Mouse (Mus musculus) limb, embryonic 11.5 days (tissue): ENCODE results near the gene Gm9767. TPM values are rescaled to one million over a fixed set of nuclear protein-coding genes. Genes with fewer than 3 reads are reported as not detected.

ENCODE experiments used
- ATAC-seq: fragments of 200-750 bp; cut with Nextera tagmentation; 2 replicates; pipeline ENCODE4 v1.8.0; 2017; ENCODE audit warnings: low read depth; ENCODE audit not compliant: insufficient number of reproducible peaks, low FRiP score, low TSS enrichment
- DNase-seq: peaks from one replicate; pipeline ENCODE4 v3.0.0-alpha.2; 2015; ENCODE audit warnings: low spot score
- H3K27ac ChIP-seq: fragments of 300-500 bp; sonication (generic); replicated peaks from 2 replicates; pipeline ENCODE4 v1.5.1; 2014; ENCODE audit warnings: low read depth, mild to moderate bottlenecking, low read length
- H3K27me3 ChIP-seq: fragments of 300-500 bp; sonication (generic); 2 replicates; pipeline ENCODE4 v1.6.1; 2014; ENCODE audit warnings: mild to moderate bottlenecking, low read length, mixed read lengths; ENCODE audit not compliant: control insufficient read depth, insufficient read depth
- H3K36me3 ChIP-seq: fragments of 300-500 bp; sonication (generic); 2 replicates; pipeline ENCODE4 v1.6.1; 2014; ENCODE audit warnings: mild to moderate bottlenecking, low read length, moderate library complexity, mixed read lengths; ENCODE audit not compliant: control insufficient read depth, insufficient read depth
- H3K4me1 ChIP-seq: fragments of 300-500 bp; sonication (generic); 2 replicates; pipeline ENCODE4 v1.6.1; 2014; ENCODE audit warnings: low read length, mixed read lengths; ENCODE audit not compliant: control insufficient read depth, insufficient read depth
- H3K4me2 ChIP-seq: fragments of 300-500 bp; sonication (generic); 2 replicates; pipeline ENCODE4 v1.6.1; 2014; ENCODE audit warnings: low read depth, mild to moderate bottlenecking, moderate library complexity; ENCODE audit not compliant: severe bottlenecking
- H3K4me3 ChIP-seq: fragments of 300-500 bp; sonication (generic); 2 replicates; pipeline ENCODE4 v1.5.1; 2014; ENCODE audit warnings: low read depth, low read length
- H3K9ac ChIP-seq: fragments of 300-500 bp; sonication (generic); 2 replicates; pipeline ENCODE4 v1.6.1; 2014; ENCODE audit warnings: mild to moderate bottlenecking, low read length
- H3K9me3 ChIP-seq: fragments of 300-500 bp; sonication (generic); 2 replicates; pipeline ENCODE4 v1.6.1; 2016; ENCODE audit warnings: low read length; ENCODE audit not compliant: control insufficient read depth
- WGBS: fragments of 180-500 bp; shearing (Covaris S2); extraction: QIAGEN DNeasy Blood & Tissue Kit; methylation state at CpG from one replicate; pipeline ENCODE4 v1.1.7; 2014; 5-methylcytosine and 5-hydroxymethylcytosine counted together
- polyA plus RNA-seq: library from polyadenylated mRNA; unstranded; fragments of >200 nt; fragmentation: Nextera tagmentation; extraction: Ambion mirVana; gene quantifications from 2 replicates; pipeline ENCODE4 v1.2.1, GENCODE M21; 2014

Gm9767 gene
- polyA plus RNA-seq, 1 experiment from 2014 or later = 0.13 TPM

DNA sequence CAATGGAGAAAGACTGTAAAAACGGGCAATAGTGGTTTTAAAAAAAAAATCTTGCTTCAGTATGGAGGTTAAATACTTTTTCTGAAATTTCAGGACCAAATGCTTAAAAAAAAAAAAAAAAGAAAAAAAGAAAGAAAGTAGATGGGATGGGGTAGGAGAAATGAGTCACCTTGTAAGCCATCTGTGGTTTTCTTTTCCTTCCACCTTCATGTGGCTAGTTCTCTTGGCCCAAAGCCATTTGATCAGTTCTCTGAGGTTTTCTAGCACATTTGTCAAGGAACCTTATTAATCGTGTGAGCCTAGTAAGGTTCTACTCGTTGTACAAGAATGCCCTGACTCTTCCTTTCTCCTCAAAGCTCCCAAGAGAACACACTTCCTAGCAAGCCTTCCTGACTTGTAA lies 1.6 kb downstream of the Gm9767 start:
- H3K27me3 ChIP-seq = peaks cover 10% of the 10 kb centered on the region
- DNase-seq = no peak
- no peaks in the 10 kb centered on the region for H3K4me1 ChIP-seq
- H3K4me3 ChIP-seq = no peak overlapping the region
- H3K36me3 ChIP-seq = no peaks in the 10 kb centered on the region
- no peak overlapping the region for H3K9ac ChIP-seq
- H3K27ac ChIP-seq = no peak overlapping the region
- no peak overlapping the region for H3K4me2 ChIP-seq
- no peaks in the 10 kb centered on the region for H3K9me3 ChIP-seq
- no peak for ATAC-seq
- 80% methylated on average over 3 of the region's 3 CpGs for WGBS

GRCm38 (mm10) chr10:26082081-26082480 lies 4.0 kb downstream of the Gm9767 start:
- Histone ChIP-seq H3K27me3 (peaks cover 10% of the 10 kb centered on the region), H3K36me3 (no peaks in the 10 kb centered on the region), H3K27ac (no peak overlapping the region), H3K4me3 (no peak overlapping the region), H3K9ac (no peak overlapping the region), H3K4me2 (no peak overlapping the region), H3K9me3 (no peaks in the 10 kb centered on the region), H3K4me1 (no peaks in the 10 kb centered on the region)
- ATAC-seq (no peak), DNase-seq (peak; percentile 74)
- 58% methylated on average over 4 of the region's 4 CpGs for WGBS

- ATAC-seq = no peak
- Histone ChIP-seq H3K9ac (no peak overlapping the region), H3K27ac (no peak overlapping the region), H3K27me3 (no peaks in the 10 kb centered on the region), H3K4me1 (no peaks in the 10 kb centered on the region), H3K36me3 (no peaks in the 10 kb centered on the region), H3K4me2 (no peak overlapping the region), H3K4me3 (no peak overlapping the region), H3K9me3 (no peaks in the 10 kb centered on the region)
- no peak for DNase-seq
- WGBS = 80% methylated on average over 3 of the region's 3 CpGs
These were observed 25.4 kb downstream of the Gm9767 start for GRCm38 (mm10) chr10:26103330-26103982.

- Histone ChIP-seq H3K4me3 (no peak overlapping the region), H3K27ac (no peak overlapping the region), H3K36me3 (no peaks in the 10 kb centered on the region), H3K4me2 (no peak overlapping the region), H3K9ac (no peak overlapping the region), H3K9me3 (no peaks in the 10 kb centered on the region), H3K27me3 (no peaks in the 10 kb centered on the region), H3K4me1 (no peaks in the 10 kb centered on the region)
- 87% methylated on average over 4 of the region's 4 CpGs for WGBS
- DNase-seq (no peak), ATAC-seq (no peak)
These were observed 36.4 kb downstream of the Gm9767 start for GRCm38 (mm10) chr10:26114409-26114808.

DNA sequence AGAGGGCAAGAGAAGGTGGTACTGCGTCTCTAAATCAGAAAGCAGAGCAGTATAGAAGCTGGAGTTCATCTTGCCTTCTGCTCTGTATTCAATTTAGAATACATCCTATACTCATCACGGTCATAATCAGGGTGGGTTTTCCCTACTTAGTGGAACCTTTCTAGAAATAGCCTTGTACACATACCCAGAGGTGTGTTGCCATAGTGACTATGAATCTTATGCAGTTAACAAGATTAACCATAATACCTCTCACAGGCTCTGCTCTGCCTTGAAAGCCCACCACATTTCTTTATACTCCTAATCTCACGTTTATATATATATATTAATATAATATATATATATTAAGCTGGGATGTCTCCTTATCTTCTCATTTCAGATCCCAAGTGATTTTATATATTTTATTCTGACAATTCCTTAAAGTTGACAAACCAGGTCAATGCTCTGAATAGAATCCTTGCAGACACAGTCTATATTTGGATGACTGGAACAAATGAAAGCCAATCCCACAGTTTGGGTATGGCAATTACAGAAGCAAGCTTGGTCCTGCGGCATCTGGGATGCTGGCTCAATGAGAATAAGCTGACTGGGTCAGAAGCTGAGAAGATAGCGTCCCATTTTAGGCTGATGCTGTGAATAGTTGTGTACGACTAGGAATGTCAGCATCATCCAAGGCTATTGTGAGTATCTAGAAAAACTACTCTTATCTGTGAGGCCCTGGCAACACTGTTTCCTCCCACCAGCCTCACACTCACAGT lies 41.2 kb downstream of the Gm9767 start:
- DNase-seq (no peak), ATAC-seq (no peak)
- no peak overlapping the region for H3K4me3 ChIP-seq
- no peak overlapping the region for H3K9ac ChIP-seq
- H3K4me2 ChIP-seq = no peak overlapping the region
- no peaks in the 10 kb centered on the region for H3K9me3 ChIP-seq
- no peaks in the 10 kb centered on the region for H3K27me3 ChIP-seq
- no peaks in the 10 kb centered on the region for H3K36me3 ChIP-seq
- no peak overlapping the region for H3K27ac ChIP-seq
- no peaks in the 10 kb centered on the region for H3K4me1 ChIP-seq
- 89% methylated on average over 6 of the region's 6 CpGs for WGBS

- no peak for ATAC-seq
- Histone ChIP-seq H3K27me3 (no peaks in the 10 kb centered on the region), H3K4me2 (no peak overlapping the region), H3K9ac (no peak overlapping the region), H3K27ac (no peak overlapping the region), H3K9me3 (no peaks in the 10 kb centered on the region), H3K4me3 (no peak overlapping the region), H3K4me1 (no peaks in the 10 kb centered on the region), H3K36me3 (no peaks in the 10 kb centered on the region)
- no peak for DNase-seq
- 71% methylated on average over 1 of the region's 1 CpGs for WGBS
These were observed 41.7 kb downstream of the Gm9767 start for GRCm38 (mm10) chr10:26119822-26120183.

Other genes starting within 250 kb of the Gm9767 start
- gene Tmem200a, start 797 bp downstream of the Gm9767 start, polyA plus RNA-seq = 5.0 and 6.9 TPM in 2 replicates
- not detected in 2 replicates for gene Samd3, start 151.5 kb downstream of the Gm9767 start, polyA plus RNA-seq